Comparison of ENCODE assay signal across 20 mouse cellular contexts in genomic region chr1:192478176-192478575, GRCm38 (mm10).
DNase-seq lines count a peak whose midpoint lies in the region; ATAC-seq and TF ChIP-seq lines count a peak whose summit lies in the region.
"Had no signal": no experiment of that assay in that cellular context is flagged by ENCODE, and none has a peak within 500 bp of the region (broad histone marks: within the 10 kb centered on the region; RNA-seq: fewer than 3 reads in every experiment).

No protein-coding gene starts in this region.

- no peaks in the 10 kb centered on the region; the same call in 1 of the 2 replicates for H3K27me3 ChIP-seq in heart, embryonic 13.5 days (replicated peaks)
- H3K27me3 ChIP-seq in lung, embryonic 15.5 days: no peaks in the 10 kb centered on the region
- H3K27me3 ChIP-seq in stomach, embryonic 15.5 days (replicated peaks): no peaks in the 10 kb centered on the region
- H3K27me3 ChIP-seq in stomach, postnatal 0 days (ENCODE audit: control insufficient read depth, insufficient read depth, low read length): no peaks in the 10 kb centered on the region; the same call in 1 of the 2 replicates
- no peaks in the 10 kb centered on the region for H3K27me3 ChIP-seq in stomach, embryonic 16.5 days (ENCODE audit: control insufficient read depth, insufficient read depth, low read length)
- H3K27me3 ChIP-seq: forebrain, embryonic 15.5 days; hindbrain, embryonic 12.5 days had no signal

- no peak overlapping the region for H3K9ac ChIP-seq in heart, embryonic 13.5 days
- no peak overlapping the region for H3K9ac ChIP-seq in lung, embryonic 15.5 days
- H3K9ac ChIP-seq in stomach, embryonic 15.5 days: no peak overlapping the region
- H3K9ac ChIP-seq in stomach, postnatal 0 days (ENCODE audit: low read length): no peak overlapping the region
- H3K9ac ChIP-seq in stomach, embryonic 16.5 days (ENCODE audit: low read length): no peak overlapping the region
- H3K9ac ChIP-seq: forebrain, embryonic 15.5 days; hindbrain, embryonic 12.5 days had no signal

- H3K27ac ChIP-seq in heart, embryonic 13.5 days (replicated peaks): peak overlapping the region; percentile 63
- peak overlapping the region; percentile 74 for H3K27ac ChIP-seq in lung, embryonic 15.5 days
- H3K27ac ChIP-seq in stomach, embryonic 15.5 days: 0 out of 2 replicates have a peak overlapping the region, but pooled peaks have one; percentile 9
- H3K27ac ChIP-seq in stomach, postnatal 0 days (replicated peaks): no peak overlapping the region
- peak overlapping the region; percentile 21; the same call in 1 of the 2 replicates for H3K27ac ChIP-seq in stomach, embryonic 16.5 days (ENCODE audit: low read length)
- H3K27ac ChIP-seq: embryonic facial prominence, embryonic 10.5 days; forebrain, embryonic 10.5 days; forebrain, embryonic 15.5 days; hindbrain, embryonic 12.5 days had no signal

- intact Hi-C loops in gastrocnemius, postnatal 14 days (cut with DNase I; ENCODE audit: low total_unique reads): no loop called here

- peaks cover 22% of the 10 kb centered on the region for H3K4me1 ChIP-seq in heart, embryonic 13.5 days
- H3K4me1 ChIP-seq in lung, embryonic 15.5 days: peaks cover 9% of the 10 kb centered on the region; the same call in 1 of the 2 replicates
- no peaks in the 10 kb centered on the region for H3K4me1 ChIP-seq in stomach, embryonic 15.5 days
- no peaks in the 10 kb centered on the region for H3K4me1 ChIP-seq in stomach, postnatal 0 days (replicated peaks; ENCODE audit: control insufficient read depth, insufficient read depth)
- 0 out of 2 replicates have a peak, but pooled peaks cover 4% of the 10 kb centered on the region for H3K4me1 ChIP-seq in stomach, embryonic 16.5 days (ENCODE audit: control insufficient read depth, insufficient read depth, low read length)
- H3K4me1 ChIP-seq: forebrain, embryonic 10.5 days; forebrain, embryonic 15.5 days; hindbrain, embryonic 12.5 days had no signal

- TF ChIP-seq CTCF in stomach, postnatal 0 days (IDR thresholded peaks at IDR 0.05; ENCODE audit: low read depth): no peak

- H3K4me2 ChIP-seq in heart, embryonic 13.5 days: no peak overlapping the region
- H3K4me2 ChIP-seq in lung, embryonic 15.5 days: no peak overlapping the region
- H3K4me2 ChIP-seq in stomach, embryonic 15.5 days: no peak overlapping the region
- no peak overlapping the region for H3K4me2 ChIP-seq in stomach, postnatal 0 days (replicated peaks; ENCODE audit: low read depth)
- no peak overlapping the region for H3K4me2 ChIP-seq in stomach, embryonic 16.5 days (ENCODE audit: low read depth, low read length)
- H3K4me2 ChIP-seq: forebrain, embryonic 15.5 days; hindbrain, embryonic 12.5 days had no signal

- ATAC-seq in heart, embryonic 13.5 days (ENCODE audit: extremely low read depth, insufficient number of reproducible peaks, low FRiP score, low TSS enrichment): no peak
- no peak for ATAC-seq in lung, embryonic 15.5 days (ENCODE audit: borderline replicate concordance, extremely low read depth, low FRiP score, low TSS enrichment)
- ATAC-seq in stomach, embryonic 15.5 days (ENCODE audit: insufficient read depth, low FRiP score, low read depth): no peak
- ATAC-seq in stomach, postnatal 0 days (ENCODE audit: low FRiP score, low TSS enrichment): no peak
- no peak for ATAC-seq in stomach, embryonic 16.5 days (ENCODE audit: insufficient read depth, low FRiP score)
- ATAC-seq: forebrain, embryonic 15.5 days; hindbrain, embryonic 16.5 days; inflammation-experienced regulatory T-cells, adult 6 months; intestine, postnatal 0 days had no signal

- H3K4me3 ChIP-seq in heart, embryonic 13.5 days: no peak overlapping the region
- H3K4me3 ChIP-seq in lung, embryonic 15.5 days: no peak overlapping the region
- H3K4me3 ChIP-seq in stomach, embryonic 15.5 days (replicated peaks): no peak overlapping the region
- H3K4me3 ChIP-seq in stomach, postnatal 0 days (ENCODE audit: low read depth, low read length): no peak overlapping the region
- no peak overlapping the region for H3K4me3 ChIP-seq in stomach, embryonic 16.5 days (replicated peaks; ENCODE audit: low read length)
- H3K4me3 ChIP-seq: embryonic facial prominence, embryonic 10.5 days; erythroblast, embryonic 14.5 days; forebrain, embryonic 10.5 days; forebrain, embryonic 15.5 days; hindbrain, embryonic 12.5 days had no signal

- 45% methylated on average over 5 of the region's 5 CpGs for WGBS in heart, embryonic 13.5 days
- 47% methylated on average over 5 of the region's 5 CpGs for WGBS in lung, embryonic 15.5 days
- 61% methylated on average over 5 of the region's 5 CpGs for WGBS in stomach, embryonic 15.5 days
- 46% methylated on average over 5 of the region's 5 CpGs for WGBS in stomach, postnatal 0 days
- WGBS in stomach, embryonic 16.5 days: 60% methylated on average over 5 of the region's 5 CpGs

- TF ChIP-seq EP300 in stomach, postnatal 0 days (optimal IDR thresholded peaks at IDR 0.05): no peak

- no peaks in the 10 kb centered on the region for H3K9me3 ChIP-seq in heart, embryonic 13.5 days
- no peaks in the 10 kb centered on the region for H3K9me3 ChIP-seq in lung, embryonic 15.5 days
- H3K9me3 ChIP-seq in stomach, embryonic 15.5 days: no peaks in the 10 kb centered on the region
- no peaks in the 10 kb centered on the region for H3K9me3 ChIP-seq in stomach, postnatal 0 days (ENCODE audit: control insufficient read depth, low read length)
- no peaks in the 10 kb centered on the region for H3K9me3 ChIP-seq in stomach, embryonic 16.5 days (replicated peaks; ENCODE audit: control insufficient read depth, low read length)
- H3K9me3 ChIP-seq: embryonic facial prominence, embryonic 10.5 days; forebrain, embryonic 10.5 days; forebrain, embryonic 15.5 days; hindbrain, embryonic 12.5 days had no signal

- DNase-seq in heart, adult 9 months (ENCODE audit: low spot score in 2 of 2): no peak
- no peak for DNase-seq in lung, postnatal 25 days (ENCODE audit: low spot score)
- no peak for DNase-seq in stomach, postnatal 0 days (ENCODE audit: low spot score)
- DNase-seq in gastrocnemius, postnatal 14 days: no peak
- DNase-seq: adrenal gland, postnatal 10 days; cerebellum, adult 2 months; cerebellum, postnatal 10 days; heart, postnatal 4 days had no signal

- H3K36me3 ChIP-seq in heart, embryonic 13.5 days: no peaks in the 10 kb centered on the region
- no peaks in the 10 kb centered on the region for H3K36me3 ChIP-seq in lung, embryonic 15.5 days
- no peaks in the 10 kb centered on the region for H3K36me3 ChIP-seq in stomach, embryonic 15.5 days
- no peaks in the 10 kb centered on the region for H3K36me3 ChIP-seq in stomach, postnatal 0 days (ENCODE audit: control insufficient read depth, insufficient read depth, low read length)
- H3K36me3 ChIP-seq in stomach, embryonic 16.5 days (ENCODE audit: control insufficient read depth, insufficient read depth, low read length): no peaks in the 10 kb centered on the region
- H3K36me3 ChIP-seq: embryonic facial prominence, embryonic 10.5 days; forebrain, embryonic 10.5 days; forebrain, embryonic 15.5 days; hindbrain, embryonic 12.5 days had no signal
